1 mouse cellular context compared by ENCODE assay signal in genomic region chr1:62532426-62533126, GRCm38 (mm10).
TF ChIP-seq lines count a peak whose summit lies in the region.

No protein-coding gene starts in this region.

TF ChIP-seq in myocyte, 11 proteins besides CTCF, POLR2A, EP300 and RAD21 (continued from another document):
- peak in 2 of 3 experiments; percentile 31 to 50 for TF ChIP-seq MYOD1 (IDR thresholded peaks at IDR 0.05; ENCODE audit: control insufficient read depth in 1 of 3, insufficient read length in 2 of 3, low read depth in 2 of 3)
- no peak for TF ChIP-seq TCF3 (IDR thresholded peaks at IDR 0.05; ENCODE audit: insufficient read length, low read depth)
- no peak for TF ChIP-seq E2F4 (IDR thresholded peaks at IDR 0.05; ENCODE audit: insufficient read depth)
